Mouse (Mus musculus) hindbrain, embryonic 11.5 days (tissue): ENCODE data around the gene Lag3. TPM values are rescaled to one million over a fixed set of nuclear protein-coding genes. Genes with fewer than 3 reads are reported as not detected.

Source experiments
- ATAC-seq: fragments of 200-750 bp; cut with Nextera tagmentation; 2 replicates; pipeline ENCODE4 v1.8.0; 2017; ENCODE audit warnings: mild to moderate bottlenecking, moderate TSS enrichment, moderate library complexity; ENCODE audit not compliant: low FRiP score
- DNase-seq: peaks from one replicate; pipeline ENCODE4 v3.0.0-alpha.2; 2015; ENCODE audit warnings: low spot score
- H3K27ac ChIP-seq: fragments of 300-500 bp; sonication (generic); 2 replicates; pipeline ENCODE4 v1.5.1; 2014; ENCODE audit warnings: mild to moderate bottlenecking, low read depth, low read length
- H3K27me3 ChIP-seq: fragments of 300-500 bp; sonication (generic); 2 replicates; pipeline ENCODE4 v1.6.1; 2014; ENCODE audit warnings: mild to moderate bottlenecking, low read length, moderate library complexity, mixed read lengths; ENCODE audit not compliant: control insufficient read depth, insufficient read depth
- H3K36me3 ChIP-seq: fragments of 300-500 bp; sonication (generic); 2 replicates; pipeline ENCODE4 v1.6.1; 2014; ENCODE audit warnings: mild to moderate bottlenecking, low read length, moderate library complexity, mixed read lengths; ENCODE audit not compliant: control insufficient read depth, insufficient read depth
- H3K4me1 ChIP-seq: fragments of 300-500 bp; sonication (generic); replicated peaks from 2 replicates; pipeline ENCODE4 v1.6.1; 2014; ENCODE audit warnings: low read length, mixed read lengths; ENCODE audit not compliant: control insufficient read depth, insufficient read depth
- H3K4me2 ChIP-seq: fragments of 300-500 bp; sonication (generic); replicated peaks from 2 replicates; pipeline ENCODE4 v1.6.1; 2014; ENCODE audit warnings: mild to moderate bottlenecking, low read depth, low read length
- H3K4me3 ChIP-seq: fragments of 300-500 bp; sonication (generic); 2 replicates; pipeline ENCODE4 v1.5.1; 2014; ENCODE audit warnings: low read depth, low read length
- H3K9ac ChIP-seq: fragments of 300-500 bp; sonication (generic); 2 replicates; pipeline ENCODE4 v1.6.1; 2014; ENCODE audit warnings: low read depth, low read length
- H3K9me3 ChIP-seq: fragments of 300-500 bp; sonication (generic); 2 replicates; pipeline ENCODE4 v1.6.1; 2016; ENCODE audit warnings: low read length; ENCODE audit not compliant: control insufficient read depth
- WGBS: fragments of 180-500 bp; shearing (Covaris S2); extraction: QIAGEN DNeasy Blood & Tissue Kit; methylation state at CpG from one replicate; pipeline ENCODE4 v1.1.7; 2014; 5-methylcytosine and 5-hydroxymethylcytosine counted together
- polyA plus RNA-seq: library from polyadenylated mRNA; unstranded; fragments of >200 nt; fragmentation: Nextera tagmentation; extraction: Ambion mirVana; gene quantifications from 2 replicates; pipeline ENCODE4 v1.2.1, GENCODE M21; 2014

Gene Lag3
- polyA plus RNA-seq, 1 experiment from 2014 or later: 2.5 TPM

GRCm38 (mm10) chr6:124883351-124883750, 28.2 kb downstream of the Lag3 start:
- WGBS: 80% methylated on average over 10 of the region's 10 CpGs
- DNase-seq: no peak
- no peaks in the 10 kb centered on the region for H3K4me1 ChIP-seq
- no peak overlapping the region for H3K4me3 ChIP-seq
- no peaks in the 10 kb centered on the region for H3K9me3 ChIP-seq
- no peak for ATAC-seq
- H3K9ac ChIP-seq: no peak overlapping the region
- no peaks in the 10 kb centered on the region for H3K36me3 ChIP-seq
- no peaks in the 10 kb centered on the region for H3K27me3 ChIP-seq
- H3K27ac ChIP-seq: no peak overlapping the region
- H3K4me2 ChIP-seq: no peak overlapping the region

DNA sequence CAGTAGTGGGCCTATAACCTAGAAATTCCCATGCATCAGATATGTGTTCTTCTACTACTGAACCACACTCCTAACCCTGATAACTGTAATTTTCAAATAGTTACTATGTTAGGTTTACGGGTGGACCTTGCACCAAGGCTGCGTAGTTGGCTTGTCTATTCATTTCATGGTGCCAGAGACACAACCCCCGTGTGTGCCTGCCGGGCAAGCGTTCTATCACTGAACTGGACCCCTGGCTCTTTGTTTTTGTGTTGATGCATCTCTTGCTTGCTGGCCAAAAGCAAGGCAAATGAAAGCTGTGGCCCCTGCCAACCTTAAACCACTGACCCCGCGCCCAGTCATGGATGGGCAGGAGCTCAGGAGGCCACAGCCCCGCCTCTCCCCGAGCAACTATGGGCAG, 29.7 kb downstream of the Lag3 start:
- Histone ChIP-seq H3K27me3 (no peaks in the 10 kb centered on the region), H3K4me3 (no peak overlapping the region), H3K4me1 (no peaks in the 10 kb centered on the region), H3K27ac (no peak overlapping the region), H3K36me3 (no peaks in the 10 kb centered on the region), H3K9ac (no peak overlapping the region), H3K9me3 (no peaks in the 10 kb centered on the region), H3K4me2 (no peak overlapping the region)
- 96% methylated on average over 9 of the region's 9 CpGs for WGBS
- ATAC-seq: no peak
- DNase-seq: no peak

DNA sequence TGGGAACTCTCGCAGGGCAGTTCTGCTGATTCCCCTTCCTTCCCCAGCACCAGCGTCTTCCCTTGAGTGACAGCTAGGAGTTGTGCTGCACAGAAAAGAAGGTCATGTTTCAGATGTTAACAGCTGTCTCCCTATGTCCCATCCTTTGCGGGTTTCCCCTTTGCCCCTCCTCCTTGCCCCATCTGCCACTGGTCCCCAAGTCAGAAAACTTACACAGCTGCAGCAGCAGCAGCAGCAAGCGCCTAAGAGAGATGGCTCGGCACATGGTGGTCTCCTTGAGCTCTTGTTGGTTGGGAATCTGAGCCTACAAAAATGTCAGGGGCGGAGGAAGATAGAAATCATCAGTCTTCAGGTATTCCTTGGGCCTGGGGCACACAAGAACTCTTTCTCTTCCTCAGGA, 32.1 kb downstream of the Lag3 start:
- no peaks in the 10 kb centered on the region for H3K27me3 ChIP-seq
- 45% methylated on average over 6 of the region's 6 CpGs for WGBS
- H3K4me1 ChIP-seq: no peaks in the 10 kb centered on the region
- H3K4me3 ChIP-seq: no peak overlapping the region
- ATAC-seq (no peak), DNase-seq (no peak)
- no peak overlapping the region for H3K9ac ChIP-seq
- no peaks in the 10 kb centered on the region for H3K9me3 ChIP-seq
- H3K36me3 ChIP-seq: no peaks in the 10 kb centered on the region
- no peak overlapping the region for H3K4me2 ChIP-seq
- H3K27ac ChIP-seq: no peak overlapping the region

DNA sequence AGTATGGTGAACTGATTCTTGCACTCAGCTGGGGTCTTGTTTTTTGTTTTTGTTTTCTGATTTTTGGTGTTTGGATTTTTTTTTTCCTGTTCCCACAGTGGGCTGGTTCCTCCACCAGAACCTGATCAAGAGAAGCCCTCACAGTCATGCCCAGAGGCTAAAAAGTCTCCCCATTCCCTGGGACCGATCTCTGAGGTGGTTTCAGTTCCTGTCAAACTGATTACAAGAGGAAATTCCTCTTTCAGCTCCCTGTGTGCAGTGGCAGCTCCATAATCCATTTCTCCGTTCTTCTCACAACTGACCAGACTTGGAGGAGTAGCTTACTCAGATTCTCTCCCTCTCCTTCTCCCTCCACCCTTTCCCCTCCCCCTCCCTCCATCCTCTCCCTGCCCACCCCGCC, 37.2 kb downstream of the Lag3 start:
- Histone ChIP-seq H3K9ac (no peak overlapping the region), H3K27me3 (no peaks in the 10 kb centered on the region), H3K4me3 (no peak overlapping the region), H3K4me1 (no peaks in the 10 kb centered on the region), H3K27ac (no peak overlapping the region), H3K9me3 (no peaks in the 10 kb centered on the region), H3K36me3 (no peaks in the 10 kb centered on the region), H3K4me2 (no peak overlapping the region)
- ATAC-seq (no peak), DNase-seq (no peak)
- 76% methylated on average over 2 of the region's 3 CpGs for WGBS

DNA sequence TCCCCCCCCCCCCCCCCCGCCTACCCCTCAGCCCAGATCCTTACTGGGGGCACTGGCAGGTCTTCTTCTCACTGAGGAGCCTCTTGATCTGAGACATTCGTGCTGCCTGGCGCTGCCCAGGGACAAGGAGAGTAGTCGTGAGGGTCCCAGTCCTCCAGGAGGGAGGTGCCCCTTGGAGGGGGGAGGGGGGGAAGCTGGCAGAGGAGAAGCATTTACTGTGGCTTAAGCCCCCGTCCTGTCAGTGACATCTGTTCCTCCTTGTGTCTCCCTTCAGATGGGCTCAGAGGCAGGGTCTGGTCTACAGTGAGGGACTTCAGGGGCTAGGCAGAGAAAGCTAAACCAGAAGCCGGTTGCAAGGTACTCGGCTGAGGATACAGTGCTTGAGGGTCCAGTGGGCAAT, 44.9 kb downstream of the Lag3 start:
- 60% methylated on average over 6 of the region's 7 CpGs for WGBS
- H3K4me1 ChIP-seq: peaks cover 18% of the 10 kb centered on the region
- ATAC-seq: no peak
- H3K9ac ChIP-seq: no peak overlapping the region
- H3K9me3 ChIP-seq: no peaks in the 10 kb centered on the region
- H3K27ac ChIP-seq: no peak overlapping the region
- H3K36me3 ChIP-seq: no peaks in the 10 kb centered on the region
- no peak overlapping the region for H3K4me3 ChIP-seq
- H3K4me2 ChIP-seq: no peak overlapping the region
- H3K27me3 ChIP-seq: no peaks in the 10 kb centered on the region
- no peak for DNase-seq

DNA sequence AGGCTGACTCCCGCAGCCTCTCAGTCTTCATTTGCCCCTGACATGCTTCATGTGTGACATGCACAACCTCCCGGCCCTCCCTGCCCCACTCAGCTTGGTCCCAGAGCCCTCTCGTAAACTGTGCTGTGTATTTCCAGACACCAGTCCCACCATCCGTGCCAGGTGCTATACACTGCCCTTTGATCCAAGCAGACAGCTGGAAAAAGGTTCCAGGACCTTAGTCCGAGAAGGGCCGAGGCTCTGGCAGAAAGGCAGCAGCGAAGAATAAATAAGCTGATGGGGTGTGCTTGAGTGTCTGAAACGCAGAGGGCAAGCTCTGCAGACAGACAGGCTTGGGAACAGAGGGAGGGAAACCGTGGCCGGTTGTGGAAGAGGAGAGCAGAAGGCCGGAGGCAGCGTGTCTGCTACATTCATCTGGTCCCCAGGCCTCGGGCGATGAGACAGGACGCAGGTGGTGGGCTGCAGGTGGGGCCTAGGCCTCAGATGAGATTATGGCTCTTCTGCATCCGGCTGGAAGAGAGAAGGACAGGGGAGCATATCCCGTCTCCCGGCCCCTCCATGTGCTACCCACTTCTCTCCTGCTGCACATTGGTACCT, 45.6 kb downstream of the Lag3 start:
- ATAC-seq (no peak), DNase-seq (no peak)
- H3K4me3 ChIP-seq: no peak overlapping the region
- no peak overlapping the region for H3K27ac ChIP-seq
- H3K9me3 ChIP-seq: no peaks in the 10 kb centered on the region
- H3K4me1 ChIP-seq: peaks cover 21% of the 10 kb centered on the region
- no peak overlapping the region for H3K9ac ChIP-seq
- H3K4me2 ChIP-seq: no peak overlapping the region
- H3K36me3 ChIP-seq: no peaks in the 10 kb centered on the region
- no peaks in the 10 kb centered on the region for H3K27me3 ChIP-seq
- WGBS: 63% methylated on average over 17 of the region's 18 CpGs

DNA sequence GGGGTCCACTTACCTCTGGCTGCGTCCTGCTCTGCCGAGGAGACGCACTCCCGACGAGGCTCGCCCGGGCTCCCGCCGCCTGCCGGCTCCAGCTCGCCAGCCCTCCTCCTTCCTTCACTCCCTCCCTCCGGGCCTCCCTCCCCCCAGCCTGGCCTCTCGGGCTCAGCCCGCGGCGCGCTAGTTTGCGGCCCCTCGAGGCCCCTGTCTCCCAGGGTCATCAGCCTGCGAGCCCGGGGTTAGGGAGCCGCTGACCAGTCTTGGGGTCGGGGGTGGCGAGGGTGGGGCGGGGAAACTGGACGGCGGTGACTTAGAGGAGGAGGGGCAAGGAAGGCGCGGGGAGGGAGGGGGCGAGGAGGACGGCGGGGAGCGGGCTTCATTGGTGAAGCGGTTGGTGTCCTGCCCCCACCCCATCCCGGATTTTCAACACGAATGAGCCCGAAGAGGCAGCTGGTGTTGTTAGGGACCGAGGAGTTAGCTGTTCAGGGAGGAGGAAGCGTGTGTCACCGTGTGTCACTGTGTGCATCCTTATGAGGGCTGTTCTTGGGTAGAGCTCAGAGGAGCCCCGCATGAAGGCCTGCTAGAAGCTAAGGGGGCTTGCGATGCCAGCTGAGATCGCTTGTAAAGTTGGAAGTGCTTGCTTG, 47.7 kb downstream of the Lag3 start, which contains the start of gene Gpr162:
Gene Gpr162 (minus strand): TSS at position 326 of the 641 bp plus-strand sequence.
- Histone ChIP-seq H3K9me3 (no peaks in the 10 kb centered on the region), H3K4me2 (peak within 1 kb of the TSS; percentile 80), H3K27ac (peak within 1 kb of the TSS; percentile 84), H3K27me3 (no peaks in the 10 kb centered on the region), H3K4me3 (peak within 1 kb of the TSS; percentile 50), H3K36me3 (no peaks in the 10 kb centered on the region), H3K4me1 (peaks cover 21% of the 10 kb centered on the region), H3K9ac (peak within 1 kb of the TSS; percentile 66)
- DNase-seq (peak; percentile 83), ATAC-seq (peak; percentile 68)
- 1% methylated on average over 31 of the region's 43 CpGs for WGBS

- Histone ChIP-seq H3K9me3 (no peaks in the 10 kb centered on the region), H3K4me1 (peaks cover 23% of the 10 kb centered on the region), H3K4me3 (peak overlapping the region; percentile 50), H3K27me3 (no peaks in the 10 kb centered on the region), H3K9ac (peak overlapping the region; percentile 66), H3K36me3 (no peaks in the 10 kb centered on the region), H3K4me2 (peak overlapping the region; percentile 80), H3K27ac (peak overlapping the region; percentile 84)
- DNase-seq (peak; percentile 43), ATAC-seq (peak; percentile 34)
- WGBS: 2% methylated on average over 11 of the region's 16 CpGs
Measured at GRCm38 (mm10) chr6:124863125-124863657, 48.3 kb downstream of the Lag3 start.
